Mouse (Mus musculus) testis, adult 2 months (tissue): ENCODE data around the gene Hdgfl1.

Source experiments
- CTCF ChIP-seq: fragments of 200-500 bp; IDR thresholded peaks from 2 replicates; pipeline ENCODE4 v1.5.1; 2012; ENCODE audit warnings: low read depth, mild to moderate bottlenecking, inconsistent platforms, low read length, moderate library complexity; ENCODE audit not compliant: control insufficient read depth, insufficient read depth, insufficient replicate concordance
- POLR2A ChIP-seq: fragments of 200-500 bp; IDR thresholded peaks from 2 replicates; pipeline ENCODE4 v1.6.1; 2012; ENCODE audit warnings: low read depth, mild to moderate bottlenecking, inconsistent platforms, low read length, moderate library complexity; ENCODE audit not compliant: control insufficient read depth

DNA sequence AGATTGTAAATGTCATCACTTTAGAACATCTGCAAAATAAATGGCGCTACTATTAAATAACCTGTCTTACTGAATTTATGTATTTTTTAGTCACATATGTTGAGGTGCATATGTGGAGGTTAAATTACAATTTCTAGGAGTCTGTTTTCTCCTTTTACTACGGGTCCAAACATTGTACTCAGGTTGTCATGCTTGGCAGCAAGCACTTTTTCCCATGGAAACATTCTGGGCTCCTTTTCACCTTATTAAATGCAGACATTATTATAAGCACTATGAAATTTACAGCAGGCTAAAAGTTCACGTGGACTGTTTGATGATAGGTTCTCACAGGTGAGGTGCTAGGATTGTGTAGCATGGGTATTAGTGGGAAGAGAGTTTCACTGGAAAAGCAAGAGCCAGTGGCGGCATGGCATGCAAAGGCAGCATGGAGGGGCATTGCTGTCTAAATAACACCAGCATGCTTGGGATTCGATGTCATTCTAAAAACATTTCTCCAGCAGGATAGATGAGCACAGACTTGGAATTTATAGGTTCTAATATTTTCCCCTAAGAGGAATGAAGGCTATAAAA is 50.7 kb downstream of the Hdgfl1 start:
- TF ChIP-seq CTCF (no peak), POLR2A (no peak)
